Mouse (Mus musculus) midbrain, embryonic 13.5 days (tissue): Measurements from ENCODE around the gene 1700025G04Rik. TPM values are rescaled to one million over a fixed set of nuclear protein-coding genes. Genes with fewer than 3 reads are reported as not detected.

ENCODE experiments used
- ATAC-seq: fragments of 200-750 bp; cut with Nextera tagmentation; 2 replicates; pipeline ENCODE4 v1.8.0; 2017; ENCODE audit warnings: mild to moderate bottlenecking, moderate TSS enrichment, moderate library complexity
- H3K27ac ChIP-seq: fragments of 300-500 bp; sonication (generic); 2 replicates; pipeline ENCODE4 v1.5.1; 2015; ENCODE audit warnings: inconsistent platforms, mild to moderate bottlenecking, moderate library complexity
- H3K27me3 ChIP-seq: fragments of 300-500 bp; sonication (generic); 2 replicates; pipeline ENCODE4 v1.6.1; 2015; ENCODE audit warnings: mild to moderate bottlenecking, inconsistent platforms
- H3K36me3 ChIP-seq: fragments of 300-500 bp; sonication (generic); 2 replicates; pipeline ENCODE4 v1.6.1; 2015; ENCODE audit warnings: mild to moderate bottlenecking, inconsistent platforms
- H3K4me1 ChIP-seq: fragments of 300-500 bp; sonication (generic); replicated peaks from 2 replicates; pipeline ENCODE4 v1.6.1; 2015; ENCODE audit warnings: inconsistent platforms
- H3K4me2 ChIP-seq: fragments of 300-500 bp; sonication (generic); replicated peaks from 2 replicates; pipeline ENCODE4 v1.6.1; 2015; ENCODE audit warnings: moderate library complexity, mild to moderate bottlenecking, inconsistent platforms
- H3K4me3 ChIP-seq: fragments of 300-500 bp; sonication (generic); replicated peaks from 2 replicates; pipeline ENCODE4 v1.5.1; 2015; ENCODE audit warnings: mild to moderate bottlenecking, inconsistent platforms
- H3K9ac ChIP-seq: fragments of 300-500 bp; sonication (generic); replicated peaks from 2 replicates; pipeline ENCODE4 v1.6.1; 2015; ENCODE audit warnings: mild to moderate bottlenecking, inconsistent platforms
- H3K9me3 ChIP-seq: fragments of 300-500 bp; sonication (generic); 2 replicates; pipeline ENCODE4 v1.6.1; 2016; ENCODE audit warnings: mild to moderate bottlenecking, inconsistent platforms
- WGBS: fragments of 180-500 bp; shearing (Covaris S2); methylation state at CpG from one replicate; pipeline ENCODE4 v1.1.7; 2015; 5-methylcytosine and 5-hydroxymethylcytosine counted together
- polyA plus RNA-seq: library from polyadenylated mRNA; unstranded; fragments of >200 nt; fragmentation: Nextera tagmentation; extraction: Ambion mirVana; gene quantifications from 2 replicates; pipeline ENCODE4 v1.2.1, GENCODE M21; 2015

1700025G04Rik gene
- polyA plus RNA-seq, 1 experiment from 2014 or later, result 37.6 TPM

DNA sequence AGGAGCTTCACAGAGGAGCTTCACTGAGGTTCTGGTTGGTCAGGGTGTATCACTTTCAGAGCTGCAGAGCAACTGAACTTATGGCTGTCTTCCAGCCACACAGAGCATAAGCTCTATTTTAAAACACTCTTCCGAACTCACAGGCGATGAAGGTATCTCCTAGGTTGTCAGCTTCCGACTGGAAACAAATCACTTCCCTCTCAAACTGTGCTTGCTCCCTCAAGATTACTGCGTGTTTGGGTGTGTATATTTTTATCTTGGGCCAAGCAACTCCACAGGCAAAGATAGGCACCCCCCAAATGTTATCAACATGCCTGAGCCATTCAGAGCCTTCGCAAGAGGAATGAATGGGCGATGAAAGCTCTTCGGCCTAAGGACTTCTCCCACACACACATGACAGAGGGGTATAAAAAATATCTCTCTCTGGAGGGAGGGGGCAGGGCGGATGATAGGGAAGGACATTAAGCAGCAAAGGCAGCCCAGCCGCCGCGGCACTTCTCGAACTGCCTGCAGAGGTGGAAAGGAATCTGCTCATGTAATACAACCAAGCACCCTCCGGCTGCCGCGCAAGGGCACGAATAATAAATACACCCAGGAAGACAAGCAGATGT lies 1.0 kb downstream of the 1700025G04Rik start:
- H3K27ac ChIP-seq, result peak overlapping the region; percentile 98
- H3K36me3 ChIP-seq, result no peaks in the 10 kb centered on the region
- peak overlapping the region; percentile 84 for H3K4me2 ChIP-seq
- 2% methylated on average over 16 of the region's 16 CpGs for WGBS
- H3K4me1 ChIP-seq, result peaks cover 62% of the 10 kb centered on the region
- H3K9me3 ChIP-seq, result no peaks in the 10 kb centered on the region
- peak overlapping the region; percentile 96 for H3K9ac ChIP-seq
- H3K27me3 ChIP-seq, result no peaks in the 10 kb centered on the region
- peak overlapping the region; percentile 90 for H3K4me3 ChIP-seq
- no peak for ATAC-seq

DNA sequence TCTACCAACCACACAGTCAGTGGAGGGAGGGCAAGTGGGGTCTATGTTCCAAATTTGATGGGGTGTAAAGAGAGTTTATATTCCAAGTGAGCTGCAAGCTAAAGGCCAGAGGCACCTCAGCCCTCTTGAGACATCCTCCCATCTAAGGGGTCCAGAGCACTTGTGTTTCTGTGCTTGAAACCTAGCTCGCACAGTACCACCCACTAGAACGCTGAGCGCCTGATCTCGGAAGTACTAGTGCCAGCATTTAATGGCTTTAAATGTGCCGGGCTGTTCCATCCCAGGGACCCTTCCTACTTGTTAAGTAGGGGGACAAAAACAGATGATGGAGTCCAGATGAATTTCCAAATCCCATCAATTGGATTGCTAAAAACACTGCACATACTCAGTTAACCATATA lies 1.9 kb downstream of the 1700025G04Rik start:
- Histone ChIP-seq H3K4me3 (peak overlapping the region; percentile 90), H3K9ac (peak overlapping the region; percentile 96), H3K27me3 (no peaks in the 10 kb centered on the region), H3K36me3 (no peaks in the 10 kb centered on the region), H3K4me1 (peaks cover 68% of the 10 kb centered on the region), H3K9me3 (no peaks in the 10 kb centered on the region), H3K27ac (no peak overlapping the region), H3K4me2 (peak overlapping the region; percentile 84)
- 46% methylated on average over 5 of the region's 5 CpGs for WGBS
- ATAC-seq, result no peak

DNA sequence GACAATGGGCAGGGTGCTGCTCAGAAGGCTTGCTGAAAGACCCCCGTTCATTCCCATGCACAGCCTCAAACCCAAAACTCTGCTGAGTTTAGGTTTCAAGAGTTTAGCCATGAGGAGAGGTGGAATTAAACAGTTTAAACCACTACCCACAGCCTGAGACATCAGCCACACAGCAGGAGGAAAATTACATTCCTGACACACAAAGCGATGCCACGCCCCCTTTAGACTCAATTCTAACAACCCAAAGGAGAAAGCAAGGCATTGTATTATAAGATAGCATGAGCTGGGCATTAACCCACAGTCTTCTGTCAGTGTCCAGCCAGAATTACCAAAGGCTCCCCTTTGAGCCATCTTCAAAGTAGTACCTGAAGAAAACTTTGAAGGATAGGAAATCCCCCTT lies 3.0 kb downstream of the 1700025G04Rik start:
- Histone ChIP-seq H3K27ac (no peak overlapping the region), H3K36me3 (no peaks in the 10 kb centered on the region), H3K4me2 (peak overlapping the region; percentile 84), H3K4me1 (peaks cover 76% of the 10 kb centered on the region), H3K4me3 (peak overlapping the region; percentile 90), H3K9me3 (no peaks in the 10 kb centered on the region), H3K9ac (peak overlapping the region; percentile 48; the same call in 1 of the 2 replicates), H3K27me3 (no peaks in the 10 kb centered on the region)
- WGBS, result 18% methylated on average over 3 of the region's 3 CpGs
- no peak for ATAC-seq

DNA sequence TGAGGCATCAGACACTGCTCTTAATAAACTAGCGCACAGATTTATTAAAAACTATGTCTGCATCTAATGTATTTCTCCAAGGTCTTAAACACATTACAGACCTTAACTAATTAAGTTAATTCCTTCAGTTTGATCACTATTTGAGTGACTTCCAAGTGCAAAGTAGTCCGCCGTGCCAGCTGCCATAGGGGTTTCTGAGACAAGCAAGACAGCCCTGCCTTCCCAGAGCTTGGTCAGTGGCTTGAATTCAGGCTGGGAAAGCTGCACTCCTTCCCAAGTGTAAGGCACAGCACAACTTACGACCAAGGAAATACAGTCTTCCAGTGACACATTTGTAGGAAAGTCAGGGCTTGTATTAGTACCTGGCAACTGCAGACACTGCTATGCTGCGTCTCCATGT lies 4.4 kb downstream of the 1700025G04Rik start:
- WGBS, result 78% methylated on average over 5 of the region's 5 CpGs
- no peaks in the 10 kb centered on the region for H3K27me3 ChIP-seq
- no peak overlapping the region for H3K9ac ChIP-seq
- ATAC-seq, result no peak
- H3K4me3 ChIP-seq, result no peak overlapping the region
- H3K4me1 ChIP-seq, result peaks cover 73% of the 10 kb centered on the region
- no peaks in the 10 kb centered on the region for H3K36me3 ChIP-seq
- H3K4me2 ChIP-seq, result no peak overlapping the region
- H3K27ac ChIP-seq, result no peak overlapping the region
- no peaks in the 10 kb centered on the region for H3K9me3 ChIP-seq

DNA sequence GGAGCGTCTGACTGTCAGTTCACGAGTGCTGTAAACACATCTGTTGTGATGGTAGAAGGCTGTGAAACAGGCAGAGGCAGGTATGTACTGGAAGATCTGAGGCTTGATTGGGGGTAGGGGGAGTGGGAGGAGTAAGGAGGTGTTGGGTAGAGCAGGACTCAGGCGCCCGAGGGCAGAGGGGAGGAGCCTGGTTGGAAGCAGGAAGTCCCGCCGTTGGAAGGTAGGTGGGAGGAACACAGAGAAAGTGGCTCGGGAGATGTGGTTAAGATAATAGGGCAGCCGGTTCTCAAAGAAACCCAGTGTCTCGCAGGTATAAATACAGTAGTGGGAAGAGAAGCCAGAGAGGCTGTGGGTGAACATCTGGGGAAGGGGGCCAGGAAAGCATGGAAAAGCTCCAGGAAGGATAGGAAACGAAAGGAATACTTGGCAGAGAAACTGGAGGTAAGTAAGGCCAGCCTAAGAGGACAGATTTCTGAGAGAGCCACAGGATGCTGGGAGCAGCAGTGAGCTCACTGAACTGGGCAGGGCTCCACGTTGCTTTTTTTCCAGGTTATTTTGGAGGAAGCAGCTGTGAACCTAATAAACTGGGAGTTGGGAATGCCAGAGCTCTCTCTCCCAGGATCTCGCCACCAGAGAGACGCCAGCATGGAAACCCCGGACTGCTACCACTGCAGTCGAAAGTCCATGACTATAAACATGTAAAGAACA lies 5.1 kb downstream of the 1700025G04Rik start:
- Histone ChIP-seq H3K27me3 (no peaks in the 10 kb centered on the region), H3K27ac (0 out of 2 replicates have a peak overlapping the region, but pooled peaks have one; percentile 21), H3K4me3 (no peak overlapping the region), H3K4me1 (peaks cover 73% of the 10 kb centered on the region), H3K9me3 (no peaks in the 10 kb centered on the region), H3K9ac (peak overlapping the region; percentile 33; the same call in 1 of the 2 replicates), H3K36me3 (no peaks in the 10 kb centered on the region), H3K4me2 (peak overlapping the region; percentile 26)
- 32% methylated on average over 15 of the region's 15 CpGs for WGBS
- ATAC-seq, result no peak

DNA sequence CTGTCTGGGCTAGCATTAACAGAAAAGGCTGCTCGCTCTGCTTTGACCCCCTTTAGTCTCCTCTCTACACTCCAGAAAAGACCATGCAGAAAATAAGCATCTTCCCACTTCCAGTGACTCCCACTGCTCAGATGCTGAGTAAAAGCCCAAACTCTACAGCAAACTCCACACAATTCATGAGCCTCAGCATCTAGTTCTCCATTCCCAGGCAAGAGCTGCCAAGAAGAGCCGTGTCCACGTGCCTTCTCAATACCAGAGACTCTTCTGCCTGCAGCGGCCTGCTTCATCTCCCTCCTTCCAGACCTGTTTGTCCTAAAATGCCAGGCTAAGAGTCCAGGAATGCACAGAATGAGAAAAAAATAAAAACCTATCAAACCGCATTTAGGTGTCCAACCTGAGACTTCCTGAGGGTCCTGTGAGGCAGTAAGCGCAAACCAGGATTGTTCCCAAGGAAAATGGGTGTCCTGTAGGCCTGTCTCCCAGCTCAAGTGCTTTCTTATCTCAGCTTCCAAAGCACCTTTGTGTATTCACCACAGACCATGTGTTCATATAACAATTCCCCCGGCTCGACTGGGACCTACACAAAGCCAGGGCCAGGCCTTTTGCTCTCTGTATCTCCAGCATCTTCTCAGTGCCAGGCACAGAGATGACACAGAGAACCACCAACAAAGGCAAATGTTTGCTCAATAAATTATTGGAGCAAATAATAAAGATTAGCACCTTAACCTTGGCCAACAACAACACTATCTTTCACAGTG lies 7.8 kb downstream of the 1700025G04Rik start:
- Histone ChIP-seq H3K4me1 (peaks cover 61% of the 10 kb centered on the region), H3K4me2 (no peak overlapping the region), H3K27me3 (no peaks in the 10 kb centered on the region), H3K9ac (no peak overlapping the region), H3K9me3 (no peaks in the 10 kb centered on the region), H3K4me3 (no peak overlapping the region), H3K27ac (peak overlapping the region; percentile 56), H3K36me3 (no peaks in the 10 kb centered on the region)
- 73% methylated on average over 8 of the region's 8 CpGs for WGBS
- no peak for ATAC-seq

DNA sequence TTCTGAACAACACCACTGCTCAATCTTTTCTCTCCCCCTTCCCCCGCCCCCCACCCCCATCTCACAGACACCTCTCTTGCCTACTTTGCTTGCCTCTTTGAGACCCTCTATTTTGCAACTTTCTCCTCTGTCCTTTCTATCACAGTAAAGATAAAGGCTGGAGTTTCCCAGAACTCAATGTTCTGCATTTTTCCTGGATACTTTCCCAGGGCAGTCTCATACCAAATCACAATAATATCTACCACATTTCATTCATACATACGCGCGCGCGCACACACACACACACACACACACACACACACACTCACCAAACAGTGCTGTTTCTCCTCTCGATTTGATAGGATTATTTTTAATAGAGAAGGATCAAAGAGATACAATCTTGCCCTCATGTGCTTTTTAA lies 8.8 kb downstream of the 1700025G04Rik start:
- H3K4me1 ChIP-seq, result peaks cover 56% of the 10 kb centered on the region
- no peak overlapping the region for H3K27ac ChIP-seq
- no peak for ATAC-seq
- 93% methylated on average over 7 of the region's 7 CpGs for WGBS
- H3K27me3 ChIP-seq, result no peaks in the 10 kb centered on the region
- H3K4me3 ChIP-seq, result no peak overlapping the region
- H3K9me3 ChIP-seq, result no peaks in the 10 kb centered on the region
- no peak overlapping the region for H3K4me2 ChIP-seq
- no peaks in the 10 kb centered on the region for H3K36me3 ChIP-seq
- no peak overlapping the region for H3K9ac ChIP-seq

DNA sequence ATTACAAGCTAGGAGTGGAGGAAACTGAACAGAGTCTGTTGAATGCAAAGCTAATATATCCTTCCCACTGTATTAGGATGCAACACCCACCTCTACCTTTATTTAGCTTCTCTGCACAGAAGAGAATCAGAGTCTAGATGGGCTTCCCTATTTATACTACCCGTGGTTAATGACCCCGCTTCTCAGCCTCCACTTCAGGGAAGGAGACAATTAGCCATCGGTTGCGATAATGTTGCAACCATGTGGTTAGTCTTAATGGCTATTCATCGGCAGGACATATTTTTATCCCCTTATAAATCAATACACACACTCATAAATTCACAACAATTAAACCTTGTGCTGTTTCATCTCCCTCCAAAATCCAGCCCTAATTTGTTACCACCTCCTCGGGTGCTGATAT lies 9.7 kb downstream of the 1700025G04Rik start:
- WGBS, result 87% methylated on average over 6 of the region's 6 CpGs
- Histone ChIP-seq H3K36me3 (no peaks in the 10 kb centered on the region), H3K4me3 (no peak overlapping the region), H3K27ac (no peak overlapping the region), H3K4me2 (no peak overlapping the region), H3K27me3 (no peaks in the 10 kb centered on the region), H3K9me3 (no peaks in the 10 kb centered on the region), H3K4me1 (peaks cover 53% of the 10 kb centered on the region), H3K9ac (no peak overlapping the region)
- no peak for ATAC-seq

DNA sequence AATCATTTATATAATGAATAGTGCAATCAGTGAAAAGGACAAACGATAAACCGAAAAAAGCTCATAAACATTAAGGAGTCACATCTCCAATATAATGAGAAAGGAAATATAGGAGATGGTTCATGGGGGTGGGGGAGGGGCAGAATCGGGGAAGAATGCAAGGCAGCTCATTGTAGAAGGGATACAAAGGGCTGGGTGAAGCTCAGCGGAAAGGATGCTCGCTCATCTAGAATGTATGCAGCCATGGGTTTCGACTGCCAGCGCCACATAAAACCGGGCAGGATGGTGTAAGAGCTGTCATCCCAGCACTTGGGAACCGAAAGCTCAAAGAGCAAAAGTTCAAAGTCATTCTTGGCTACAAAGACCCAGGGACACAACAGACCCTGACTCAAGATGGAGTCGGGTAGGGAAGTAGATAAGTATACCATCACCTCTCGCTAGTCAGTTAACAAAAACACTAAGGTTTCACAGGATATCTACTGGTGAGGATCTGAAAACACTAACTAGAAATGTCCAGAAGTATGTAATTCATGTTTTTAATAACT lies 12.7 kb downstream of the 1700025G04Rik start:
- Histone ChIP-seq H3K4me2 (no peak overlapping the region), H3K27me3 (no peaks in the 10 kb centered on the region), H3K9ac (no peak overlapping the region), H3K27ac (peak overlapping the region; percentile 70), H3K4me3 (no peak overlapping the region), H3K4me1 (peaks cover 46% of the 10 kb centered on the region), H3K9me3 (no peaks in the 10 kb centered on the region), H3K36me3 (no peaks in the 10 kb centered on the region)
- no peak for ATAC-seq
- 40% methylated on average over 11 of the region's 11 CpGs for WGBS

DNA sequence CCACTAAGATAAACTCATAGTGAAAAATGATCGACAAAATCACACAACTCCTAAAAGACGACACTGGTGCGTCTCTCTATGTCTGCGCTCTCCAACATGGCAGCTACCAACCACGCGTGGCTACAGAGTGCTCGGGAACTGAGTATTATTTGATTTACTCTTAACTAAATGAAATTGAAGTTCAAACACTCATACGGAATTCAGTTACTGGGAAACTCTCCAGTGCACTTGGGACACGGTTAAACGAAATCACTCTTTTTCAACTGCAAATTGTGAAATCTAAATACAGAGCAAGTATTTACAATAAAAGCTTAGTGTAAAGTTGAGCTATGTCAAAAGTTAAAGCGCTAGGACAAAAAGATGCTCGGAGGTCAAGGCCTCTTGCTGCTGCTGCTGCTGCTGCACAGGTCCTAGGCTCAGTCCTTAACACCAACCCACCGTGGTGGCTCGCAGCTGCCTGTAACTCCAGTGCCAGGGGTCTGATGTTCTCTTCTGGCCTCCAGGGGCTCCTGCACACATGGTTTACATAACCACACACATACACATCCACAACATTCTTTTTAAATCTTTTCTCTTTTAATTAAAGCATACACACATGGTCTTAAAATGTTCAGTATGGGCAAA lies 13.6 kb downstream of the 1700025G04Rik start:
- H3K27ac ChIP-seq, result peak overlapping the region; percentile 64; the same call in 1 of the 2 replicates
- no peaks in the 10 kb centered on the region for H3K27me3 ChIP-seq
- no peak overlapping the region for H3K4me3 ChIP-seq
- H3K4me2 ChIP-seq, result no peak overlapping the region
- no peaks in the 10 kb centered on the region for H3K36me3 ChIP-seq
- H3K4me1 ChIP-seq, result peaks cover 46% of the 10 kb centered on the region
- H3K9ac ChIP-seq, result no peak overlapping the region
- ATAC-seq, result peak; percentile 49; the same call in 1 of the 2 replicates
- 72% methylated on average over 14 of the region's 14 CpGs for WGBS
- H3K9me3 ChIP-seq, result no peaks in the 10 kb centered on the region

DNA sequence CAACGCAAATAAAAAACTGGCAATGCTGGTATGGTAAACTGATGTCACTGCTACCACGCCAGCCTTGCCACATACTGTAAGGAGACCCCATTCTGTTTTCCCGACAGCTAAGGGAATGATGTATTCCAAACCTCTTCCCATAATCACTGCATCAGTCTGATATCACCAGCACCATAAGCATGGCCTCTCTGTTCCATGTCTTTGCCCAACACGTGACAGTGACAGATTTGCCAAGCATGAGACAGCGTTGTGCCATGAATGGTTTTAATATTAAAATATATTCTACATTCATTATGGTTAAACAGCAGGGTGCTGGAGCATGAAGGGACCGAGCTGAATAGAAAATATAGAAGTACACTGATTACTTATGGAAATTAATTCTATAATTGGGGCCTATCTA lies 14.2 kb downstream of the 1700025G04Rik start:
- Histone ChIP-seq H3K4me3 (no peak overlapping the region), H3K4me1 (peaks cover 47% of the 10 kb centered on the region), H3K36me3 (no peaks in the 10 kb centered on the region), H3K9me3 (no peaks in the 10 kb centered on the region), H3K27ac (peak overlapping the region; percentile 64; the same call in 1 of the 2 replicates), H3K9ac (no peak overlapping the region), H3K4me2 (no peak overlapping the region), H3K27me3 (no peaks in the 10 kb centered on the region)
- WGBS, result 65% methylated on average over 6 of the region's 6 CpGs
- ATAC-seq, result peak; percentile 66
